10 mouse cellular contexts compared by ENCODE assay signal in the genomic region with DNA sequence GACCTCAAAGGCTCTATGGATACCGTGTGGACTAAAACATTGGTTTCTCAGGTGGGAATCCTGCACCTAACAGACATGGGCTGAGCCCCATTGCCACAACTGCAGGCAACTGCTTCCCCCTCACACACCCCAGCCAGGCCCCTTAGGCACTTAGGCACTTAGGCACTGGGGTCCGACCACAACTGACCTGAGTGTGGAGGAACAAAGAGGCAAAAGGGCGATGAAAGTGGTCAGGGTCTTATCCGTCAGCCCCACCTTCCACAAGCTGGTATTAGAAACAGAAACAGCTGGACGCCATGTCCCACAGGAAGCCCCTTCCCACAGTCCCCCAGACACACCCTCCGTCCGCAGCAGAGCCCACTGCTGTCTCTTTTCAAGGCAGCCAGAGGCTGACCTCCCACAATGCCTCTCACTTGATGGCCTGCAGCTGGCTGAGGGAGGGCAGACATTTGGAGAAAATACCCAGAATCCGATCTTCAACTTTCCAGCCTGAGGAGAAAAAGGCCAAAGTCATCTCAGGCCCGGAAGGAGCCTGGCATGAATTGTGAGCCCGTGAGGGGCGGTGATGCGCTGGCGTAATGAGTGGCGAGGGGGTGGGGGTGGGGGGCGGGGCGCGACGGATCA. TPM values are rescaled to one million over a fixed set of nuclear protein-coding genes. Genes with fewer than 3 reads are reported as not detected.
A peak's percentile ranks its signal among the peaks of the same experiment; 100 is the strongest.
DNase-seq lines count a peak whose midpoint lies in the region; ATAC-seq lines count a peak whose summit lies in the region.
"Had no signal": no experiment of that assay in that cellular context is flagged by ENCODE, and none has a peak within 500 bp of the region (broad histone marks: within the 10 kb centered on the region; RNA-seq: fewer than 3 reads in every experiment).

No protein-coding gene starts in this region.

- WGBS in lung, embryonic 16.5 days, result 13% methylated on average over 18 of the region's 18 CpGs
- 40% methylated on average over 18 of the region's 18 CpGs for WGBS in forebrain, embryonic 16.5 days
- WGBS in limb, embryonic 12.5 days, result 28% methylated on average over 18 of the region's 18 CpGs
- 19% methylated on average over 18 of the region's 18 CpGs for WGBS in stomach, embryonic 14.5 days

- DNase-seq in lung, postnatal 14 days, result no peak
- DNase-seq in cerebellum, adult 11-12 months, result no peak
- no peak for DNase-seq in spleen, postnatal 4 days (ENCODE audit: low spot score in 2 of 2)
- no peak for DNase-seq in urinary bladder, adult 2 months (ENCODE audit: low spot score)
- DNase-seq: thymus, adult 2 months had no signal

- H3K27me3 ChIP-seq in lung, embryonic 16.5 days (ENCODE audit: control insufficient read depth, insufficient read depth, low read depth, low read length), result no peaks in the 10 kb centered on the region
- no peaks in the 10 kb centered on the region for H3K27me3 ChIP-seq in forebrain, embryonic 16.5 days (replicated peaks; ENCODE audit: control insufficient read depth, insufficient read depth, low read length)
- no peaks in the 10 kb centered on the region for H3K27me3 ChIP-seq in limb, embryonic 12.5 days
- H3K27me3 ChIP-seq in stomach, embryonic 14.5 days (ENCODE audit: control insufficient read depth, insufficient read depth, low read length), result no peaks in the 10 kb centered on the region
- H3K27me3 ChIP-seq: Patski had no signal

- ATAC-seq in lung, embryonic 16.5 days (ENCODE audit: low read depth), result peak; percentile 77
- ATAC-seq in forebrain, embryonic 16.5 days, result no peak
- peak; percentile 34; the same call in 1 of the 2 replicates for ATAC-seq in limb, embryonic 12.5 days (ENCODE audit: insufficient number of reproducible peaks, insufficient read depth, low FRiP score, low TSS enrichment, low read depth)
- ATAC-seq in stomach, embryonic 14.5 days (ENCODE audit: insufficient number of reproducible peaks, insufficient read depth, low FRiP score, low read depth), result peak; percentile 40; the same call in 1 of the 2 replicates
- ATAC-seq: Patski had no signal

- peak overlapping the region; percentile 69 for H3K27ac ChIP-seq in lung, embryonic 16.5 days (ENCODE audit: low read length)
- no peak overlapping the region for H3K27ac ChIP-seq in forebrain, embryonic 16.5 days (ENCODE audit: low read length)
- 0 out of 2 replicates have a peak overlapping the region, but pooled peaks have one; percentile 50 for H3K27ac ChIP-seq in limb, embryonic 12.5 days
- H3K27ac ChIP-seq in stomach, embryonic 14.5 days (ENCODE audit: low read length), result peak overlapping the region; percentile 81

- peaks cover 2% of the 10 kb centered on the region for H3K36me3 ChIP-seq in lung, embryonic 16.5 days (ENCODE audit: control insufficient read depth, insufficient read depth, low read length)
- H3K36me3 ChIP-seq in forebrain, embryonic 16.5 days (ENCODE audit: control insufficient read depth, insufficient read depth), result no peaks in the 10 kb centered on the region
- H3K36me3 ChIP-seq in limb, embryonic 12.5 days, result peaks cover 14% of the 10 kb centered on the region
- no peaks in the 10 kb centered on the region for H3K36me3 ChIP-seq in stomach, embryonic 14.5 days (ENCODE audit: control insufficient read depth, insufficient read depth, low read length)

- peak overlapping the region; percentile 54 for H3K4me2 ChIP-seq in lung, embryonic 16.5 days (ENCODE audit: low read depth, low read length)
- H3K4me2 ChIP-seq in forebrain, embryonic 16.5 days (ENCODE audit: low read length), result 0 out of 2 replicates have a peak overlapping the region, but pooled peaks have one; percentile 9
- peak overlapping the region; percentile 51 for H3K4me2 ChIP-seq in limb, embryonic 12.5 days
- H3K4me2 ChIP-seq in stomach, embryonic 14.5 days (replicated peaks; ENCODE audit: low read depth, low read length), result peak overlapping the region; percentile 33

- no peaks in the 10 kb centered on the region for H3K9me3 ChIP-seq in lung, embryonic 16.5 days (ENCODE audit: control insufficient read depth, low read length)
- no peaks in the 10 kb centered on the region for H3K9me3 ChIP-seq in forebrain, embryonic 16.5 days (ENCODE audit: control insufficient read depth, low read length)
- no peaks in the 10 kb centered on the region for H3K9me3 ChIP-seq in limb, embryonic 12.5 days
- no peaks in the 10 kb centered on the region for H3K9me3 ChIP-seq in stomach, embryonic 14.5 days (ENCODE audit: control insufficient read depth, low read depth, low read length)

- peaks cover 18% of the 10 kb centered on the region for H3K4me1 ChIP-seq in lung, embryonic 16.5 days (replicated peaks; ENCODE audit: control insufficient read depth, insufficient read depth, low read length)
- peaks cover 6% of the 10 kb centered on the region; the same call in 1 of the 2 replicates for H3K4me1 ChIP-seq in forebrain, embryonic 16.5 days (replicated peaks; ENCODE audit: control insufficient read depth, insufficient read depth, low read length)
- H3K4me1 ChIP-seq in limb, embryonic 12.5 days (replicated peaks), result peaks cover 16% of the 10 kb centered on the region
- H3K4me1 ChIP-seq in stomach, embryonic 14.5 days (ENCODE audit: control insufficient read depth, insufficient read depth, low read length), result peaks cover 19% of the 10 kb centered on the region

- peak overlapping the region; percentile 45 for H3K9ac ChIP-seq in lung, embryonic 16.5 days (ENCODE audit: low read length)
- peak overlapping the region; percentile 20; the same call in 1 of the 2 replicates for H3K9ac ChIP-seq in forebrain, embryonic 16.5 days (replicated peaks; ENCODE audit: low read depth, low read length)
- H3K9ac ChIP-seq in limb, embryonic 12.5 days (replicated peaks), result peak overlapping the region; percentile 45
- no peak overlapping the region for H3K9ac ChIP-seq in stomach, embryonic 14.5 days (replicated peaks; ENCODE audit: low read depth, low read length)

- H3K4me3 ChIP-seq in lung, embryonic 16.5 days (ENCODE audit: low read length), result peak overlapping the region; percentile 30
- no peak overlapping the region for H3K4me3 ChIP-seq in forebrain, embryonic 16.5 days (replicated peaks; ENCODE audit: low read length)
- H3K4me3 ChIP-seq in limb, embryonic 12.5 days (replicated peaks), result peak overlapping the region; percentile 21
- H3K4me3 ChIP-seq in stomach, embryonic 14.5 days (ENCODE audit: low read depth, low read length), result no peak overlapping the region

RNA-seq across cellular contexts. Expression of a gene that starts 3.3 kb away (rescaled TPM):
- polyA plus RNA-seq in lung, embryonic 16.5 days (2015; fragmentation: Nextera tagmentation; extraction: Ambion mirVana), result 3.9 and 5.9 TPM in 2 replicates
- polyA plus RNA-seq in forebrain, embryonic 16.5 days (2015; fragmentation: Nextera tagmentation; extraction: Ambion mirVana), result 0.71 and 0.92 TPM in 2 replicates
- 0.33 and 0.39 TPM in 2 replicates for polyA plus RNA-seq in limb, embryonic 12.5 days (2016; fragmentation: Nextera tagmentation; extraction: Ambion mirVana)
- polyA plus RNA-seq in stomach, embryonic 14.5 days (2014; fragmentation: Nextera tagmentation; extraction: Ambion mirVana), result 0.69 and 1.2 TPM in 2 replicates
- 0.19 and 0.29 TPM in 2 replicates for polyA plus RNA-seq in urinary bladder, adult 2 months (2012; rRNA removed)

RNA-seq across cellular contexts. Expression of a gene that starts 49.8 kb away (rescaled TPM):
- polyA plus RNA-seq in lung, embryonic 16.5 days (2015; fragmentation: Nextera tagmentation; extraction: Ambion mirVana), result 1.5 and 1.6 TPM in 2 replicates
- 1.1 and 2.1 TPM in 2 replicates for polyA plus RNA-seq in forebrain, embryonic 16.5 days (2015; fragmentation: Nextera tagmentation; extraction: Ambion mirVana)
- polyA plus RNA-seq in limb, embryonic 12.5 days (2016; fragmentation: Nextera tagmentation; extraction: Ambion mirVana), result 1.5 and 5.1 TPM in 2 replicates
- polyA plus RNA-seq in stomach, embryonic 14.5 days (2014; fragmentation: Nextera tagmentation; extraction: Ambion mirVana), result 0.88 and 0.97 TPM in 2 replicates
- polyA plus RNA-seq in urinary bladder, adult 2 months (2012; rRNA removed), result 2.7 and 3.5 TPM in 2 replicates
- polyA plus RNA-seq: Patski had no signal

RNA-seq across cellular contexts. Expression of a gene that starts 51.6 kb away (rescaled TPM):
- polyA plus RNA-seq in lung, embryonic 16.5 days (2015; fragmentation: Nextera tagmentation; extraction: Ambion mirVana), result 0.04 and 0.23 TPM in 2 replicates
- 0.52 and 0.57 TPM in 2 replicates for polyA plus RNA-seq in forebrain, embryonic 16.5 days (2015; fragmentation: Nextera tagmentation; extraction: Ambion mirVana)
- polyA plus RNA-seq in limb, embryonic 12.5 days (2016; fragmentation: Nextera tagmentation; extraction: Ambion mirVana), result 0.40 and 0.44 TPM in 2 replicates
- polyA plus RNA-seq in stomach, embryonic 14.5 days (2014; fragmentation: Nextera tagmentation; extraction: Ambion mirVana), result 0.20 and 0.55 TPM in 2 replicates
- 0.73 and 0.80 TPM in 2 replicates for polyA plus RNA-seq in urinary bladder, adult 2 months (2012; rRNA removed)

Comparison
In these comparisons a context has a peak if more than half of its experiments do, and no peak if none do; other contexts are left out.
1. H3K4me3 ChIP-seq: peak in lung, embryonic 16.5 days (single experiment) and limb, embryonic 12.5 days (single experiment); none in forebrain, embryonic 16.5 days (single experiment) and stomach, embryonic 14.5 days (single experiment).
2. Peak in every context shown above with its lines, with median percentiles within 50 percentile points of each other: H3K4me2 ChIP-seq.